Mouse (Mus musculus) forebrain, embryonic 12.5 days (tissue): ENCODE data around the gene Pgm1. TPM values are rescaled to one million over a fixed set of nuclear protein-coding genes. Genes with fewer than 3 reads are reported as not detected.

Experiments
- ATAC-seq: fragments of 200-750 bp; cut with Nextera tagmentation; 2 replicates; pipeline ENCODE4 v1.8.0; 2017; ENCODE audit warnings: moderate TSS enrichment; ENCODE audit not compliant: low FRiP score
- H3K27ac ChIP-seq: fragments of 300-500 bp; sonication (generic); 2 replicates; pipeline ENCODE4 v1.5.1; 2016; ENCODE audit warnings: mild to moderate bottlenecking
- H3K27me3 ChIP-seq: fragments of 300-500 bp; sonication (generic); 2 replicates; pipeline ENCODE4 v1.6.1; 2016; ENCODE audit warnings: mild to moderate bottlenecking
- H3K36me3 ChIP-seq: fragments of 300-500 bp; sonication (generic); replicated peaks from 2 replicates; pipeline ENCODE4 v1.6.1; 2016; ENCODE audit warnings: mild to moderate bottlenecking
- H3K4me1 ChIP-seq: fragments of 300-500 bp; sonication (generic); 2 replicates; pipeline ENCODE4 v1.6.1; 2016
- H3K4me2 ChIP-seq: fragments of 300-500 bp; sonication (generic); 2 replicates; pipeline ENCODE4 v1.6.1; 2016; ENCODE audit warnings: mild to moderate bottlenecking, moderate library complexity
- H3K4me3 ChIP-seq: fragments of 300-500 bp; sonication (generic); replicated peaks from 2 replicates; pipeline ENCODE4 v1.5.1; 2016; ENCODE audit warnings: mild to moderate bottlenecking
- H3K9ac ChIP-seq: fragments of 300-500 bp; sonication (generic); 2 replicates; pipeline ENCODE4 v1.6.1; 2016; ENCODE audit warnings: mild to moderate bottlenecking
- H3K9me3 ChIP-seq: fragments of 300-500 bp; sonication (generic); 2 replicates; pipeline ENCODE4 v1.6.1; 2016
- WGBS: fragments of 180-500 bp; shearing (Covaris S2); methylation state at CpG from one replicate; pipeline ENCODE4 v1.1.7; 2016; 5-methylcytosine and 5-hydroxymethylcytosine counted together
- polyA plus RNA-seq: library from polyadenylated mRNA; unstranded; fragments of >200 nt; fragmentation: Nextera tagmentation; extraction: Ambion mirVana; gene quantifications from 2 replicates; pipeline ENCODE4 v1.2.1, GENCODE M21; 2016

Gene Pgm1
- polyA plus RNA-seq, result 32.6 and 36.5 TPM in 2 replicates

- Histone ChIP-seq H3K27ac (peak within 1 kb of the TSS; percentile 77), H3K4me2 (peak within 1 kb of the TSS; percentile 94), H3K4me3 (peak within 1 kb of the TSS; percentile 62), H3K27me3 (no peaks in the 10 kb centered on the region; the same call in 1 of the 2 replicates), H3K36me3 (no peaks in the 10 kb centered on the region), H3K4me1 (peaks cover 11% of the 10 kb centered on the region), H3K9me3 (no peaks in the 10 kb centered on the region), H3K9ac (peak within 1 kb of the TSS; percentile 72)
- peak; percentile 88 for ATAC-seq
- 5% methylated on average over 23 of the region's 23 CpGs for WGBS
Measured at GRCm38 (mm10) chr4:99929149-99929612, at the start of gene Pgm1. Gene Pgm1 (plus strand): TSS chr4:99929414.

DNA sequence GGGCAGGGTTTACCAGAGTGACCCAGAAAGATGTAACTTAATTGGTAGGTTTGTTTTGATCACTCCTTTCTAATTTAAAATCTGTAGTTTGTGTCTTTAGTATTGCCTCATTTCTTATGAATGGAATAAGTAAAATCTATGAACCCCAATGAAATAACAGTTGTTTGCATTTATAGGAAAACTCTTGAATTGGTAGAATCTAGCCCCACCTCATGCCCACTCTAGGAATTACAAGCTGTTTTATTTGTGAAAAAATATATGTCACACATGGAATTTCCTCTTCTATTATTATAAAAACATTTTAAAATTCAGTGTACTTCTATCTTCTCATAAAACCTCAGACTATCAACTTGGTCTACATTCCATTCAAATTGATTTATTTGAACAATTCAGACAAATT is 47.3 kb upstream of the Pgm1 start:
- Histone ChIP-seq H3K4me3 (no peak overlapping the region), H3K27me3 (no peaks in the 10 kb centered on the region), H3K9ac (no peak overlapping the region), H3K4me2 (no peak overlapping the region), H3K9me3 (no peaks in the 10 kb centered on the region), H3K4me1 (0 out of 2 replicates have a peak, but pooled peaks cover 4% of the 10 kb centered on the region), H3K27ac (no peak overlapping the region), H3K36me3 (no peaks in the 10 kb centered on the region)
- ATAC-seq, result no peak

- H3K9me3 ChIP-seq, result no peaks in the 10 kb centered on the region
- H3K9ac ChIP-seq, result no peak overlapping the region
- H3K4me2 ChIP-seq, result no peak overlapping the region
- H3K4me1 ChIP-seq, result 0 out of 2 replicates have a peak, but pooled peaks cover 4% of the 10 kb centered on the region
- no peak overlapping the region for H3K4me3 ChIP-seq
- H3K36me3 ChIP-seq, result no peaks in the 10 kb centered on the region
- peak; percentile 51; the same call in 1 of the 2 replicates for ATAC-seq
- H3K27me3 ChIP-seq, result no peaks in the 10 kb centered on the region
- H3K27ac ChIP-seq, result no peak overlapping the region
Measured at GRCm38 (mm10) chr4:99882405-99882804, 46.8 kb upstream of the Pgm1 start.

GRCm38 (mm10) chr4:99913894-99914451 is 15.2 kb upstream of the Pgm1 start:
- no peak overlapping the region for H3K9ac ChIP-seq
- H3K27me3 ChIP-seq, result no peaks in the 10 kb centered on the region
- H3K4me3 ChIP-seq, result no peak overlapping the region
- no peaks in the 10 kb centered on the region for H3K36me3 ChIP-seq
- ATAC-seq, result no peak
- no peaks in the 10 kb centered on the region for H3K4me1 ChIP-seq
- H3K4me2 ChIP-seq, result no peak overlapping the region
- no peak overlapping the region for H3K27ac ChIP-seq
- no peaks in the 10 kb centered on the region for H3K9me3 ChIP-seq
- WGBS, result 68% methylated on average over 4 of the region's 4 CpGs

- no peaks in the 10 kb centered on the region; the same call in 1 of the 2 replicates for H3K27me3 ChIP-seq
- H3K4me2 ChIP-seq, result no peak overlapping the region
- peaks cover 10% of the 10 kb centered on the region for H3K4me1 ChIP-seq
- no peak overlapping the region for H3K9ac ChIP-seq
- no peaks in the 10 kb centered on the region for H3K36me3 ChIP-seq
- H3K27ac ChIP-seq, result no peak overlapping the region
- H3K9me3 ChIP-seq, result no peaks in the 10 kb centered on the region
- no peak for ATAC-seq
- 91% methylated on average over 4 of the region's 4 CpGs for WGBS
- no peak overlapping the region for H3K4me3 ChIP-seq
Measured at GRCm38 (mm10) chr4:99926380-99926779, 2.8 kb upstream of the Pgm1 start.

- 86% methylated on average over 6 of the region's 6 CpGs for WGBS
- no peak overlapping the region for H3K4me3 ChIP-seq
- ATAC-seq, result no peak
Measured at GRCm38 (mm10) chr4:99928521-99928920, 693 bp upstream of the Pgm1 start.

GRCm38 (mm10) chr4:99929613-99930517 is 651 bp downstream of the Pgm1 start, which contains the start of gene Itgb3bp:
Gene Itgb3bp (minus strand): TSS chr4:99929813.
- WGBS, result 1% methylated on average over 56 of the region's 57 CpGs

More at GRCm38 (mm10) chr4:99928521-99928920, 693 bp upstream of the Pgm1 start:
- Histone ChIP-seq H3K27me3 (no peaks in the 10 kb centered on the region; the same call in 1 of the 2 replicates), H3K4me1 (peaks cover 11% of the 10 kb centered on the region), H3K9ac (no peak overlapping the region), H3K27ac (no peak overlapping the region), H3K9me3 (no peaks in the 10 kb centered on the region), H3K36me3 (no peaks in the 10 kb centered on the region), H3K4me2 (no peak overlapping the region)

GRCm38 (mm10) chr4:99930518-99931239 is 1.5 kb downstream of the Pgm1 start:
- peak overlapping the region; percentile 94 for H3K4me2 ChIP-seq

More at GRCm38 (mm10) chr4:99929613-99930517, 651 bp downstream of the Pgm1 start, which contains the start of gene Itgb3bp:
- Histone ChIP-seq H3K9ac (peak within 1 kb of the TSS; percentile 72), H3K27ac (peak within 1 kb of the TSS; percentile 77), H3K9me3 (no peaks in the 10 kb centered on the region), H3K4me1 (peaks cover 11% of the 10 kb centered on the region), H3K4me3 (peak within 1 kb of the TSS; percentile 62), H3K27me3 (no peaks in the 10 kb centered on the region; the same call in 1 of the 2 replicates), H3K4me2 (peak within 1 kb of the TSS; percentile 94), H3K36me3 (no peaks in the 10 kb centered on the region)
- peak; percentile 93 for ATAC-seq

DNA sequence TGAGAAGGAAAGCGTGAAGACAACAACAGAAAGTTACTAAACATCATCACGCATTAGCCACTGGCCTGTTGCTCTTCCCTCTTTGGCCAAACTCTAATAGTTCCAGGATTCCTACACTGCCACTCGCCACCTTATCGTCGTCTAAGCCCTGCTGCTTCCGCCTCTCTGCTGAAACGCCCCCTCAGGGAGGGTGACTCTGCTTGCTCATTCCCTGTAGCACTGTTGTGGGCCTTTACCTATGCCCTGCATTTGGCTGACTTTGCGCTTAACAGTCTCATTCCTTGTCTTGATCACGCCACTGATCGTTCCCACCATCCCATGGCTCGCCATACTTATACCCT is 2.0 kb downstream of the Pgm1 start:
- ATAC-seq, result no peak
- no peaks in the 10 kb centered on the region; the same call in 1 of the 2 replicates for H3K27me3 ChIP-seq
- H3K9ac ChIP-seq, result no peak overlapping the region
- peaks cover 11% of the 10 kb centered on the region for H3K4me1 ChIP-seq
- H3K27ac ChIP-seq, result no peak overlapping the region
- no peaks in the 10 kb centered on the region for H3K9me3 ChIP-seq
- no peak overlapping the region for H3K4me3 ChIP-seq
- no peak overlapping the region for H3K4me2 ChIP-seq
- WGBS, result 71% methylated on average over 11 of the region's 11 CpGs
- H3K36me3 ChIP-seq, result no peaks in the 10 kb centered on the region

More at GRCm38 (mm10) chr4:99930518-99931239, 1.5 kb downstream of the Pgm1 start:
- no peak for ATAC-seq
- Histone ChIP-seq H3K27me3 (no peaks in the 10 kb centered on the region; the same call in 1 of the 2 replicates), H3K9me3 (no peaks in the 10 kb centered on the region), H3K36me3 (no peaks in the 10 kb centered on the region), H3K9ac (no peak overlapping the region), H3K4me1 (peaks cover 11% of the 10 kb centered on the region), H3K27ac (no peak overlapping the region), H3K4me3 (no peak overlapping the region)
- WGBS, result 46% methylated on average over 10 of the region's 10 CpGs

- Histone ChIP-seq H3K4me2 (no peak overlapping the region), H3K4me1 (peaks cover 11% of the 10 kb centered on the region), H3K36me3 (no peaks in the 10 kb centered on the region), H3K4me3 (no peak overlapping the region), H3K9ac (no peak overlapping the region), H3K27ac (no peak overlapping the region), H3K27me3 (no peaks in the 10 kb centered on the region; the same call in 1 of the 2 replicates), H3K9me3 (no peaks in the 10 kb centered on the region)
- no peak for ATAC-seq
- WGBS, result 87% methylated on average over 4 of the region's 4 CpGs
Measured at GRCm38 (mm10) chr4:99931807-99932206, 2.6 kb downstream of the Pgm1 start.

DNA sequence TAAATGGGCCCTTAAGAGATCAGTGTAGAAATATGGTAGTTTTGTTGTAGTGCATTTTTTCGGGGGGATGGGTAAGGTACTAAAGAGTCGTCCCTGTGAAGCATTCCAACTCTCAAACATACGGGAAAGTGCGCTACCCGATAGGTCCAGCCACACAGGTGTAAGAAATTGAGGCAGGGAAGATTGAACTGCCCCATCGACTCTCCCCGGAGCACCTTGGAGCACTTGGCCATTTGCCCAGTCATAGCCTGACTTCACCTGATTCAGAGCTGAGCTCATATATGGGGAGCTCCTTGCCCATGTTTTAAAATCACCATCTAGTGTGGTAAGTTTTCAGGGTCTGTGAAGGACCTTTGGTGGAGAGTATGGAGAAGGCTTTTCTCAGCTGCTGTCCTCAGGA is 5.6 kb downstream of the Pgm1 start:
- no peak for ATAC-seq
- Histone ChIP-seq H3K27ac (no peak overlapping the region), H3K4me2 (no peak overlapping the region), H3K4me3 (no peak overlapping the region), H3K9me3 (no peaks in the 10 kb centered on the region), H3K4me1 (peaks cover 10% of the 10 kb centered on the region), H3K36me3 (no peaks in the 10 kb centered on the region), H3K27me3 (no peaks in the 10 kb centered on the region; the same call in 1 of the 2 replicates), H3K9ac (no peak overlapping the region)
- WGBS, result 94% methylated on average over 7 of the region's 7 CpGs

DNA sequence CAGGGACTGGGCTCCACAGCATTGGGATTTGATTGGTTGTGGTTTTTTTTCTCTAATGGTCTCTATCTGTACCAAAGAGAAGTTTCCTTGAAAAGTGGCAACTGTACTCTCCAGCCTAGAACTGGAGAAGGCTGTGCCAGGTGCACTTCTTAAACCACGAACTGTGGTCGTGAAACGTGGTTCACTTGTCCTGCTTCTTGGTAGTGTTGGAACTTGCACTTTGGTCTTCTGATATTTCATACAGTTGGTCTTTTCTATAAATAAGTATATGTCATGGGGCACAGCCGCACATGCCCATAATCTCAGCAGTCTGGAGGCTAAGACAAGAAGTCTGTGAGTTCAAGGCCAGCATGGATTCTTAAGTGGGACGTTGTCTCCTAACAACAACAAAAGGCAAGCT is 7.1 kb downstream of the Pgm1 start:
- no peaks in the 10 kb centered on the region for H3K27me3 ChIP-seq
- no peak overlapping the region for H3K4me2 ChIP-seq
- H3K9me3 ChIP-seq, result no peaks in the 10 kb centered on the region
- 95% methylated on average over 5 of the region's 5 CpGs for WGBS
- H3K4me3 ChIP-seq, result no peak overlapping the region
- H3K36me3 ChIP-seq, result no peaks in the 10 kb centered on the region
- no peak for ATAC-seq
- H3K4me1 ChIP-seq, result peaks cover 6% of the 10 kb centered on the region
- H3K27ac ChIP-seq, result no peak overlapping the region
- no peak overlapping the region for H3K9ac ChIP-seq
